Mouse (Mus musculus) liver, embryonic 15.5 days (tissue): ENCODE results near the gene Nfu1. TPM values are rescaled to one million over a fixed set of nuclear protein-coding genes. Genes with fewer than 3 reads are reported as not detected.

ENCODE experiments used
- ATAC-seq: fragments of 200-750 bp; cut with Nextera tagmentation; 2 replicates; pipeline ENCODE4 v1.8.0; 2017; ENCODE audit warnings: moderate number of reproducible peaks, mild to moderate bottlenecking, moderate library complexity; ENCODE audit not compliant: insufficient read depth
- H3K27ac ChIP-seq: fragments of 300-500 bp; sonication (generic); replicated peaks from 2 replicates; pipeline ENCODE4 v1.5.1; 2015; ENCODE audit warnings: mild to moderate bottlenecking, inconsistent platforms
- H3K27me3 ChIP-seq: fragments of 300-500 bp; sonication (generic); 2 replicates; pipeline ENCODE4 v1.6.1; 2015; ENCODE audit warnings: mild to moderate bottlenecking, inconsistent platforms
- H3K36me3 ChIP-seq: fragments of 300-500 bp; sonication (generic); replicated peaks from 2 replicates; pipeline ENCODE4 v1.6.1; 2015; ENCODE audit warnings: moderate library complexity, mild to moderate bottlenecking, inconsistent platforms
- H3K4me1 ChIP-seq: fragments of 300-500 bp; sonication (generic); replicated peaks from 2 replicates; pipeline ENCODE4 v1.6.1; 2015; ENCODE audit warnings: inconsistent platforms
- H3K4me2 ChIP-seq: fragments of 300-500 bp; sonication (generic); 2 replicates; pipeline ENCODE4 v1.6.1; 2015; ENCODE audit warnings: moderate library complexity, mild to moderate bottlenecking, inconsistent platforms
- H3K4me3 ChIP-seq: fragments of 300-500 bp; sonication (generic); replicated peaks from 2 replicates; pipeline ENCODE4 v1.5.1; 2015; ENCODE audit warnings: mild to moderate bottlenecking, inconsistent platforms
- H3K9ac ChIP-seq: fragments of 300-500 bp; sonication (generic); 2 replicates; pipeline ENCODE4 v1.6.1; 2015; ENCODE audit warnings: moderate library complexity, mild to moderate bottlenecking, inconsistent platforms
- H3K9me3 ChIP-seq: fragments of 300-500 bp; sonication (generic); replicated peaks from 2 replicates; pipeline ENCODE4 v1.6.1; 2016; ENCODE audit warnings: inconsistent platforms
- WGBS: fragments of 180-500 bp; shearing (Covaris S2); methylation state at CpG from one replicate; pipeline ENCODE4 v1.1.7; 2015; ENCODE audit warnings: mixed read lengths; ENCODE audit not compliant: insufficient replicate concordance; 5-methylcytosine and 5-hydroxymethylcytosine counted together
- polyA plus RNA-seq: library from polyadenylated mRNA; unstranded; fragments of >200 nt; fragmentation: Nextera tagmentation; extraction: Ambion mirVana; gene quantifications from 2 replicates; pipeline ENCODE4 v1.2.1, GENCODE M21; 2015

Gene Nfu1
- polyA plus RNA-seq, 1 experiment from 2014 or later, result 42.2 TPM

GRCm38 (mm10) chr6:87075092-87075685 lies 66.2 kb downstream of the Nfu1 start:
- WGBS, result 35% methylated on average over 3 of the region's 3 CpGs
- H3K4me2 ChIP-seq, result no peak overlapping the region
- H3K4me3 ChIP-seq, result no peak overlapping the region
- no peaks in the 10 kb centered on the region for H3K9me3 ChIP-seq
- ATAC-seq, result 0 out of 2 replicates have a peak, but pooled peaks have one; percentile 34
- peaks cover 56% of the 10 kb centered on the region for H3K36me3 ChIP-seq
- H3K27me3 ChIP-seq, result no peaks in the 10 kb centered on the region
- H3K27ac ChIP-seq, result no peak overlapping the region
- peaks cover 20% of the 10 kb centered on the region for H3K4me1 ChIP-seq
- no peak overlapping the region for H3K9ac ChIP-seq

Other genes starting within 250 kb of the Nfu1 start
- 36.9 and 39.6 TPM in 2 replicates for gene Anxa4, start 215.7 kb upstream of the Nfu1 start, polyA plus RNA-seq
- 3.2 TPM in 2 replicates for gene Aak1, start 159.7 kb upstream of the Nfu1 start, polyA plus RNA-seq
- 6.5 and 6.7 TPM in 2 replicates for gene Gfpt1, start 33.6 kb downstream of the Nfu1 start, polyA plus RNA-seq
- not detected in 2 replicates for gene D6Ertd527e, start 95.5 kb downstream of the Nfu1 start, polyA plus RNA-seq